Mouse (Mus musculus): Measurements from ENCODE around the gene Cfap97.
"Not testable (repeated sequence)": the region's sequence is repeated elsewhere in the genome, so short reads cannot be mapped to it uniquely, and the experiment has no call there.

Gene Cfap97

DNA sequence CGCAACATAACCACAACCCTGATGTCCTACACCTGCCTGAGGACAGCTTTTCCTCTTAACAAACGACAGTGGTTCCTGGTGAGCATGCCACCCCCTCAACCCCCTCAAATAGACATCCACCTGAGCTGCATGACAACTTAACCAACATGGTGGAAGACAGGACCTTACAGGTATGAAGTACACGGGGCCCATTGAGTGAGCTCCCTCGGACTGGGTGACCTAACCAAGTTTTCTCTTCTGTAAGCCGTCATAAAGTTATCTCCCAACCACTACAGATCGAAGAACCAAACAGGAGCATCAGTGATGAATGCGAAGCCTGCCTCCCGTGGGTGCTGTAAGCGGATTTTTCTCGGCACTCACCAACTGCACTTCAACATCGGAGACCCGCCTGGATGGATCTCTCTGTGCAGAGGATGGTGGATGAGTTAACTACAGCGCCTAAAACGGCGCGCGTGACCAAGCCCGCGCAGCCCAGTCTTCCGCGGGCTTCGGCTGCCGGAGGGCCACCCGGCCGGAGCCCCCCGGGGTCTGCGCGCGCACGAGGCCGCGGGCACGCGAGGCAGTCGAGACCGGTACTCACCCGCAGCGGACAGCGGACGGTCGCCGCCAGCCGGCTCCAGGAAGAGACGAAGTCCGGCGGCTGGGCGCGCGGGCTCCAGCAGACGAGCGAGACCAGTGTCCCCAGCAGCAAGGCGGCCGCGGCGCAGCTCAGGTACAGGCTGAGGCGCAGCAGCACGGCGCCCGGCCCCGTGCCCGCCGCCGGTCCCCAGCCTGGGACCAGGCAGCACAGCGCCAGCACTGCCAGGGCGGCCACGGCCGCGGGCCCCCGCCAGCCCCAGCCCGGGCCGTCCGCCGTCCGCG lies at the start of gene Cfap97:
Cfap97 (plus strand) TSS at position 570 of the 861 bp plus-strand sequence.
- DNase-seq (ENCODE audit: extremely low read depth, low read depth) = no peak

DNA sequence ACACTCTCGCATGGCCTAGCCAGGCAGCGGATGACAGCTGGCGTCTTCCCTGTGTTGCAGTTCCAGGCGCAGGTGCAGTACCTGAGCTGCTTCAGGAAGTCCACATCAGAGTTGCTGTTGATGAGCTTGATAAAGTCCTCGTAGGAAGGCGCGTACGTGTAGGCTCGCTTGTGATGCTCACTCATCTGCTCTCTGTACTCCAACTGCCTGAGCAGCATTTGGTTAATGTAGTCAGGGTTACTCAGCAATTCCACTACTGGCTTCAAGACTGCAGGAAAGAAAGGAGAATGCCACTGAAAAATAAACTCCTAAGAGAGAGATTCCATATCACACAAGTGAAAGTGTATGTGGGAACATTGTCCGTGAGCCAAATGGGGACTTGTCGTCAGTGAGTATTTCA lies 48.1 kb upstream of the Cfap97 start:
- DNase-seq (ENCODE audit: extremely low read depth, low read depth) = no peak

DNA sequence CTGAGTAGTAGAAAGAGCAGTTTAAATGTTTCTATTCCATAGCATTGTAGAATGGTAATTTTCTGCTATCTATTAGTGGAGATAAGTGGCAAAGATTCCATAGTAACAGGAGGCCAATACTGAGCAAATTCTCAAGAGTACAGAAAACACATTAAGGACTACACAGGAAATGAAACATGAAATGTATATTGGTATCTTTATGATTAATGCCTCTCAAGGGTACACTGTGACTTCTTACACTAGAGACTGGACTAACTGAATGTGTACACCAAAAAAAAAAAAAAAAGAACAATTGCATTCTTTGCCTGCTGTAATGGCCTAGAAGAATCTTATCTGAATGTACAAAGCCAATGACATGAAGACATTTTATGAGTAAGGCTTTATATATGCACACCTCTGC lies 43.9 kb upstream of the Cfap97 start:
- DNase-seq (ENCODE audit: extremely low read depth, low read depth) = no peak

DNA sequence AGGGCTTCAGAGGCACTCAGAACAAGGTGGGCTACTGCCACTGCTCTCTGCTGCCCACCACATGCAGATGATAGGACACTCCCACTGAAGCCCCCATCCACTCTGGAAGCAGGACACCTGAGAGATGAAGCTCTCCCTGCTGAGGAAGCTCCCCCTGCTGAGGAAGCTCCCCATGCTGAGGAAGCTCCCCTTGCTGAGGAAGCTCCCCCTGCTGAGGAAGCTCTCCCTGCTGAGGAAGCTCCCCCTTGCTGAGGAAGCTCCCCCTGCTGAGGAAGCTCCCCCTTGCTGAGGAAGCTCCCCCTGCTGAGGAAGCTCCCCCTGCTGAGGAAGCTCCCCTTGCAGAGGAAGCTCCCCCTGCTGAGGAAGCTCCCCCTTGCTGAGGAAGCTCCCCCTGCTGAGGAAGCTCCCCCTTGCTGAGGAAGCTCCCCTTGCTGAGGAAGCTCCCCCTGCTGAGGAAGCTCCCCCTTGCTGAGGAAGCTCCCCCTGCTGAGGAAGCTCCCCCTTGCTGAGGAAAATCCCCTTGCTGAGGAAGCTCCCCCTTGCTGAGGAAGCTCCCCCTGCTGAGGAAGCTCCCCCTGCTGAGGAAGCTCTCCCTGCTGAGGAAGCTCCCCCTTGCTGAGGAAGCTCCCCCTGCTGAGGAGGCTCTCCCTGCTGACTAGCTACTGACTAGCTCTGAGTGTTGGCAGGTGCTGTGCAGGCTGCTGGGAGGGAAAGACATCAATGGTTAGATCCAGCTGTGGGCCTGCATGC lies 38.0 kb upstream of the Cfap97 start:
- not testable (repeated sequence) for DNase-seq (ENCODE audit: extremely low read depth, low read depth)

DNA sequence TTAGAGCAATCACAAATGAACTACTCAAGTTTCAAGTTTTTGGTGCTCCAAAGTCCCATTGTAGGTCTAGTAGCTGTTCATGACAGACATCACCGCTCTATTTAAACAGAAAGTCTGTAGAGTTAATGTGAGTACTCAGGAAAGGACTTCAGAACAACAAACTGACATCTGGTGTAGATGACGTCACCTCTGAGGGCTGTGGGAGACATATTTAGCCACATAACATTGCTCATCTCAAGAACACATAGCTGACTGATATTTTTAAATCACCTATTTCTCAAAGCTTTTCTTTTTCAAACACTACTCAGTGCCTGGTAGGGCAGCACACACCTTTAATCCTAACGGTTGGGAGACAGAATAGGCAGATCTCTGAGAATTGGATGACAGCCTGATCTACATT lies 34.4 kb upstream of the Cfap97 start:
- DNase-seq (ENCODE audit: extremely low read depth, low read depth) = no peak

DNA sequence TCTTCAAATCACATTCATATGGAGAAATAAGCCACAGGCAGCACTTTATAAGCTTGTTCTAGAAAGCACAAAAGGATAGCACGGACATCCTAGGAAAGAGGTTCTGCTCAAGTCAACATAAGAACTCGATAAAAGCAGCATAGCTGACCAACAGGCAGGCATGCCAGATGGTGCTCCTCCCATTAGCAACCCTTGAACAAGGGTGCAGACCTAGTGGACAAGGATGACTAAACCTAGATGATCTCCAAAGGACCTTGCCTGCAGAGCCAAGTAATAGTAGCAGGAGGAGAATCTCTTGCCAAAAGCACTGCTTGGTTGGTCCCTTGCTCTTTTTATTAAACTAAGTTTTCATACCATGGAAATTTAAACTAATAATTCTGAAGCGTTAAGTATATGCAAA lies 32.4 kb upstream of the Cfap97 start:
- no peak for DNase-seq (ENCODE audit: extremely low read depth, low read depth)

DNA sequence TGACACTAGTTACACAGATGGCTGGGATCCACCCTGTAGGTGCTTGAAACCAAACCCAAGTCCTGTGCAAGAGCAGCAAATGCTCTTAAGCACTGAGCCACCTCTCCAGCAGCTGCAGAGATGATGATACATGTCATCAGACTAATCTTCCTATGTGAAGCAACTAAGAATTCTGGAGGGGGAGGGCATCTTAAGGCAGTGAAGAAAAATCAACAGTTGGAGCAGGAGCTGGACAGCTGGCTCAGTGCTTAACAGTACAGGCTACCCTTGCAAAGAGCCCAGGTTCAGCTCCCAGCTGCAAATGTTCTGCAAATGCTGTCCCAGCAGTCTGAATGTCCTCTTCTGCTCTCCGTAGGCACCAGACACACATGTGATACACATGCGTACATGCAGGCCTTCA lies 29.1 kb upstream of the Cfap97 start:
- no peak for DNase-seq (ENCODE audit: extremely low read depth, low read depth)

DNA sequence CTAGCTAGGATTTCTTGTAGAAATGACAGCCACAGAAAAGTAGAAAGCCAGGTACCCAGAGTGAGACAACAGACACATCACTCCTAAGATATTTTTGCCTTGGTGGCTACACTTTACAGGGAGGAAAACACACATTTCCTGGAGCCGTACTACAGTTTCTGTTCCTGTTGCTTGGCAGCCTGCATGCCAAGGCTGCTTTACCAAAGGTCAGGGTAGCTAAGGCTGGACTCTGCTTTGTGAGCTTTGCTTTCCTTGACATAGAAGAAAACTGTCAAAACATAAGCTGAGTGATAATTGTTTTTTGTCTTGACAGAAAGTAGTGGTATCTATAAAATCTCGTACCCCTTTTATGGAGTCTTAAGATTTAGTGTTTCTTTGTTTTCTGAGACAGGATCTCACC lies 21.1 kb upstream of the Cfap97 start:
- DNase-seq (ENCODE audit: extremely low read depth, low read depth) = no peak

DNA sequence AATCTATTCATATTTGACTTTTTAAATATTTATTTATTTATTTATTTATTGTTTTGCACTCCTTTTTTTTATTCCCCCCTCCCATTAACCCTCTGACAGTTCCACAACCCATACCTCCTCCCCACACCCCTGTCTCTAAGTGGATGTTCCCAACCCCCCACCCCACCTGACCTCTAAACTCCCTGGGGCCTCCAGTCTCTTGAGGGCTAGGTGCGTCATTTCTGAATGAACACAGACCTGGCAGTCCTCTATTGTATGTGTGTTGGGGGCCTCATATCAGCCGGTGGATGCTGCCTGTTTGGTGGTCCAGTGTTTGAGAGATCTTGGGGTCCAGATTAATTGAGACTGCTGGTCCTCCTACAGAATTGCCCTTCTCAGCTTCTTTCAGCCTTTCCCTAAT lies 16.0 kb upstream of the Cfap97 start:
- DNase-seq (ENCODE audit: extremely low read depth, low read depth) = not testable (repeated sequence)

DNA sequence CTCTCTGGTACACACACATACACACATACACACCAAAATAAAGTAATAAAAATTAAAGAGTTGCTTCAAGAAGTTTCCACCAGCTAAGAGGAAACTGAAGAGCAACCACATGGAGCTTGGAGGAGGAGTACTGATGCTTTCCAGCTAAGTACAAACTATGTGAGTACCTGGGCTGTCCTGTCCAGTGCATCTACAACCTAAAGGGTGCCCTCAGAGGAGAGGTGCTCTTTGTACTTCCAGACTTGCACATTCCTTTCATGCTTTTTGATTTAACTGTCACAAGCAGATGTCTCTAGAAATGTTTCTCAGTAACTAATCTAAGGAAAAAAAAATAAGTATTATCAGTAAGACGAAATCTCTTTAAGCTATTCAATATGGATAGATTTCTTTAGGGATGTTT lies 14.2 kb upstream of the Cfap97 start:
- DNase-seq (ENCODE audit: extremely low read depth, low read depth) = no peak

DNA sequence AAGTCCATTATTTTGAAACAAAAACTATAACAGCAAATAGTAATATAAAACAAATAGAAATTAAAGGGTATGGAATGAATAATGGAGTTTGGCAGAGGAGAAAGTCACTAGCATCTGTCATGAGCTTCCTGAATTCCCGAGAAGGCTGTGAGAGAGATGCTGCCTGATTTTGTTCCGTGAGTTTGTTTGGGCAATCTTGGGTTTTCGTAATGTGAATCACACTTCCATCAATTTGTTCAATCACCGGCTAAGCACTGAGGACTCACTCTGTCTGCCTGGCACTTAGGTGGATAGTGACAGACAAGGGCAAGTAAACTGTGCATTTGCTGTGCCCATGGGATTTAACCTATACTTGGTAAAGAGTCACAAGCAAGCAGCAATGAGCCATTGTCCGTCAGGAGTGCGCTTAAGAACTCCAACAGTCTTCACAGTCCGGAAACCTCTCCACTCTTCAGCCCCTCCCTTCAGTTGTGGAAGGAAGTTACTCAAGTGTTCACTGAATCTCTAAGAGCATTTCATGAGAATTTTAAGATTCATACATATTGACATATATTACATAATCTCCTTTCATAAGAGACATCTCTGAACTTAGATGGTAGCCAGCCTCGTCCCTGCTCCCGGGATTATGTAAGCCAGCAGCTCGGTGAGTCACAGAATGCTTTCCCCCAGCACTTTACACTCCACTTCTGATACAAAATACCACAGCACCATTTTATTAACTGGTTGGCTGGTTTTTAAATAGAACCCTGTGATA lies 13.6 kb upstream of the Cfap97 start:
- no peak for DNase-seq (ENCODE audit: extremely low read depth, low read depth)

DNA sequence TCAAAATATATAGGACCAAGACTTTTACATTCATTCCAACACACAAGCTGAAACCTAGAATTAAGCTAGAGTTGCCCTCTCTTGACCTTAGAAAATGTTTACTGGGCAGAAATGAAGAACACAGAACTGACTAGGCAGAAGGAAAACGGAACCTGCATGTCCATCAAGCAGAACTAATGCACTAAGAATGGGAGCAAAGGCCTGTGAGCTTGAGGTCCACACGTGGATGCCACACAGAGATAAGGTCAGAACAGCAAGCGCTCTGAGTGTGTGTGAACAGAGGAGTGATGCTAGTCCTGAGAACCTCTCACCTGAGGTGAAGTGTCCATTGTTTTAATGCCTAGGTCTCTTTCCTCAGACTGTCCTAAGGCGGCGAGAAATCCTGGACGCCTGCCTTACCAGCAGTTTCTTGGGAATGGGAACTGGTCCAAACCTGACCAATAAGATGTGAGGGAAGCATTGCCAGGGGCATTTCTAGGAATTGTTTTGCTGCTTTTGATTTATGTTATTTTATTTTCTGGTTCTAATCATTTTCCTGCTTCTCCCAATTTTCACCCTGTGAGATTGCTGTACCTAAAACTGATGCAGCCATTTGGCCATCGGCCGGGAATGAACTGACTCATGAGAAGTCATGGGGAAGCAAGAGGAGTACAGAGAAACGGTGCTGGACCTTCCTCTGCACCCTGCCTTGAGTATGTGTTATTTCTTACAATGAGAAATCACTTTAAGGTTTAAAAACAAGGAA lies 11.0 kb upstream of the Cfap97 start:
- no peak for DNase-seq (ENCODE audit: extremely low read depth, low read depth)

DNA sequence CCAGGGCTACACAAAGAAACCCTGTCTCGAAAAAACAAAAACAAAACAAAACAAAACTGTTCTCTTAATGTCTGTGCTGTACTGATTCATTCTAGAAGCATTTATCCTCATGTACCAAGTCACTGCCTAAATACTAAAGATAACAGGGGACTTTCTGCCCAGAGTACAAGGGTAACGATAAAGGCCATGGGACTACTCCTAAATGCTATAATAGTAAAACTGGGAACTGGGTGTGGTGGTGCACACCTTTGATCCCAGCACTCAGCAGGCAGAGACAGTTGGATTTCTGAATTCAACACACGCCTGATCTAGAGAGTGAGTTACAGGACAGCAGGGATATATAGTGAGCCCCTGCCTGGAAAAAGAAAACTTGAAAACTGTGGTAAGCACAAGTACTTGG lies 9.9 kb upstream of the Cfap97 start:
- no peak for DNase-seq (ENCODE audit: extremely low read depth, low read depth)

DNA sequence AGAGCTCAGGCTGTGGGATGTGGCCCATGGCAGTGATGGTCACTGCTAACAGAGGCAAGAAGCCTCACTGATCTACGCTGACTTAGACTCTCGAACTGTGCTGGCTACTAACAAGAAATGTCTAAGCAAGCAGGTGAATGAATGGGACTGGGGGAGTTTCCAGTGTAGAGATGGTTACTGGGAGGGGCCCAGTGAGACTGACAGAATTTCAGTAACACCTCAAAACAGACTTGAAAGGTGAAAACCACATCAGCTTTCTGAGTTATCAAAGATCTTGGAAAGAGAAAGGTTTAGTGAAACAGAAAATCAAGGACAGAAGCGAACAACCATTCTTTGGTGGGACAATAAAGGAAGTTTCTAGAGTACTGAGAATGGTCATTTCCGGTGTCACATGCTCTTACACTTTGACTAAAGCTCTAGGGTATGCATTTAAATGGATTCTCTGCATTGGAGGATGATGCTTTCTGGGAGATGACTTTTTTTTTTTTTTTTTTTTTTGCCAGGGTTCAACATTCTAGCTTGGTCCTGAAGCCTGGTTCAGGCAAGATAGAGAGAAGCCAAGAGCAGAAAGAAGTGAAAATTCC lies 9.0 kb upstream of the Cfap97 start:
- DNase-seq (ENCODE audit: extremely low read depth, low read depth) = no peak

DNA sequence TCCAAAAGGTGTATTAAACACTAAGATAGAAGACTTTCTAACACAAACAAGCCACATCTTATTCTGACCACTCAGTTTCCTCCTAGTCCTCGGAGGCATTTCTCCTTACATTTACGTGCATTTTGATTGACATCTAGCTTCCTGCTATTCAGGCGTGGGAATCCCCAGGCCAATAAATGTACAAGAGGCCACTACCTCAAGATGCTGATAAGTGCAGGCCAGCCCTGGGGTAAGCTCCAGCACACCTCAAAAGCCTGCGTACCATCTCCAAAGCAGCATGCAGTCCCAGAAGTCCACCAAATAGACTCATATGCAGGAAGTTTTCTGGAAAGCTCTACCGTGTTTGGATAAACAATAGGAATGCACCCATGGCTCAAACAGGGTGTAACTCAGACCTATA lies 8.1 kb upstream of the Cfap97 start:
- DNase-seq (ENCODE audit: extremely low read depth, low read depth) = no peak

DNA sequence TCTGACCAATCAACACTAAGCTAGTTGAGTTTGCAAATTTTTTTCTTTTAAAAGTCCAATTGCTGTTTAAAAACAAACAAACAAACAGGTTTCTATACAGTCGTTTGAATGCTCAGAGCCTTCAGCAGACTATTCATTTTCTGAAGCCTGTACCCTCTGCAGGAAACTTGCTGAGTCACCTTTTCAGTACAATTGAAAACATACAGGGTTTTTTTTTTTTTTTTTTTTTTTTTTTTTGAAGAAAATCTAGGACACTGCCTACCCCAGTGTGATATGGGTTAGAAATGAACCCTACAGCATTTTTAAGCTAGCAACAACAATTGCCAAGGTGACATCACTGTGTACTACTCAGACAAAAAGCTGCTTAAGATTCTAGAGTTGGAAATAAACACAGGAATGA lies 7.6 kb upstream of the Cfap97 start:
- no peak for DNase-seq (ENCODE audit: extremely low read depth, low read depth)

DNA sequence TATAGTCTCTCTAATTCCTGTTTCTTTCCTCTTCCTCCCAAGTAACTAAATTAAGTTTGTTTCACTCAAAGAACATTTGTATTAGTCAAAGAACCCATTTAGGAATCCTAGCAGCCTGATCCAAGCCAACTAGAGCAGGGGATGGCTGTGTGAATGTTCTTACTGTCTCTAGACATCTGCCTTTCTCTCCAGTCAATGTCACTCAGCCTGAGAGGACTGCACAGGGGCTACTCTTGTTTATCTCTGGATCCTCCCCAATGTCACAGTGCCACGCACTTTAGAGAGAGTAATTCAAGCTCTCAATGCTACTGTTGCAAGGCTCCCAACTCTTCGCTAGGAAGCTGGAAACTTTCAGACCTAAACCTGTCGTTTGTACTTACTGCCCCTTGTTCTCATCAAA lies 5.4 kb upstream of the Cfap97 start:
- DNase-seq (ENCODE audit: extremely low read depth, low read depth) = no peak

DNA sequence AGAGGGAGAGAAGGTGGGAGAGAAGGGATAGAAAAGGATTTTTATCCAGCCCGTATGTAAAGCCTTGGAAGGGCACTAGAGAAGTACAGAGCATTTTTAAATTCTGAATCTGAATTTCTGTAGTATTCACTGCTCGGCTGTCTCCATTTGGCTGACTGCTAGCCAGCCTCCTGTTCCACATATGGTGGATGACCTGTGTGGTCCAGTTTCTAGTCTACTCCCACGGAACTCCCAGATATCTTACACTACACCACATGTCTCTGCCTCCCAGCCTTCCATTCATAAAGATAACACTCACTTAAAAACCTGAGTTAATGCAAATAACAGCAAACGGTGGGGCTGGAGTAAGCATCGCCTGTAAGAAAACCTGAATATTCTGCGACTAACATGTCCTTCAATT lies 2.3 kb upstream of the Cfap97 start:
- DNase-seq (ENCODE audit: extremely low read depth, low read depth) = no peak

DNA sequence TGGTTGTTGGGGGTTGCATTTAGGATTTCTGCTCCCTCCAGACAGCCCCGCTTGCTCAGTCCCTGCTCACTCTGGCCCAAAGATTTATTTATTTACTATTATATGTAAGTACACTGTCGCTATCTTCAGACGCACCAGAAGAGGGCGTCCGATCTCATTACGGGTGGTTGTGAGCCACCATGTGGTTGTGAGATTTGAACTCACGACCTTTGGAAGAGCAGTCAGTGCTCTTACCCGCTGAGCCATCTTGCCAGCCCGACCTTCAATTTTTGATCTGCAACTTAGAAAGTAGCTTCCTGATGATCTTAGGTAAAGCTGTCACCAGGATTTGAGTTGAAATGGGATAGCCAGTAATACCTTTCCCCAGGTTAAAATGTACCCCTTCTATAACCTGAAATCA lies 1.8 kb upstream of the Cfap97 start:
- DNase-seq (ENCODE audit: extremely low read depth, low read depth) = no peak

DNA sequence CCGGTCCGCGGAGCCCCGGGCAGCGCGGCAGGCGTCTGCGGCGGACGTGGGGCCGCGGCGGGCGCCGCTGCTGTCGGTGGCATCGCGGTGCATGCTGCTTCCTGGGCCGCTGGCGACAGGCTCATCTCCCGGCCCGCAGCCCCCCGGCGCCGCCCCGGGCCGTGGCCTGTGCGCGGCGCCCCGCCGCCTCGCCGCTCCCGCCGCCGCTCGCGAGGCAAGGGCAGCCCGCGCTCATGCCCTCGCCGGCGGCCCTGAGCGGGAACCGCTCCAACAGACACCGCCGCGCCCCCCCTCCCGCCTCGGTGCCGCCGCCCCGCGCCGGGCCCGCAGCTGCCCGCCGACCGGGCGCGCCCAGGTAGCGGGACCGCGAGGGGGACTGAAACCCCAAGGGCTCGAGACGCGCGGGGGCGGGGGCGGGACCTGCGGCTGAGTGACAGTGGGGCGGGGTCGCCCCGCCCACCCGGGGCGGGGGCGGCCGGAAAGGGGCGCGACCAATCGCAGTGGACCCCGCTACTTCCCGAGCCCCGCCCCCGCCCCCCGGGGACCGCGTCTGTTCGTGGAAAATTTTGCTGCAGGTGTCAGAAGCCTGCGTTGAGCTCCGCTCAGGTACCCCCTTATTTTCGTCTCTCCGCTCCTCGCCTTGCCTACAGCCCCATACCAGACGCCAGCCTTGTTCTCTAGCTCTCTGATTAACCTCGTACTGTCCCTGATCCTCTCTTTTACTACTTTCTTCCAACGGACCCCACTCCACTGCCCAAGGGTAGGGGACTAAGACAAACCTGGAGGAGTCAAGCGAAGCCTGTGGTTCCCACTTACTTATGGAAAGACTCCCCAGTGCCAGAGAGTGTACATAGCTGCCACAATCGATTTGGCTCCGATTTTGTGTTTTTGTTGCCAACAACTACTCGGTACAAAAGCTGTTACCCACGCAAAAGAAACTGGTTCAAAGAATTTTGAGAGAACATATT lies 777 bp downstream of the Cfap97 start, which contains the start of gene Snx25:
Snx25 (minus strand) TSS at position 96 of the 968 bp plus-strand sequence.
- DNase-seq (ENCODE audit: extremely low read depth, low read depth) = no peak

Data from MEL-GATA-1-ER (cell line).